Mouse (Mus musculus): Measurements from ENCODE around the gene Zc3h12a.

DNA sequence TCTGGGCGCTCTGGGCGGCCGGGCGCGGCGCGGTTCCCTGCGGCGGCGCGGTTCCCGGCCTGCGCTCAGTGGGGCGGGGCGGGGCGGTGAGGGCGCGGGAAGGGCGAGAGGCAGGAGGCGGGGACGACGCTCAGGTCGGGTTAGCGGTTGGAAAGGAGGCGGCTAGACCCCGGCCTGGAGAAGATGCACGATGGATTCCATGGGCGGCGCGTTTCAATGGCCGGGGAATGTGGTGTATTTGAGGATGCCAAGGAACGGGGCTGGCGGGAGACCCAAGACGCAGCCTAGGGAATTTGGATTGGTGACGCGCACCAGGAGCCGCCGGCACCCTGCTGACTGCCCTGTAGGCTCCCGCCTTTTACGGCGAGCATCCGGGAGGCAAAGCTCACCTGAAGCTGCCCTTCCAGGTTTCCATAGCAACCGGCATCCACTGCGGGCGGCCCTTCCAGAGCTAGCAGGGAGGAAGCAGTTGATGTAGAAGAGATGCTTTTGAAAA lies 42.2 kb downstream of the Zc3h12a start:
- TF ChIP-seq CTCF (IDR thresholded peaks at IDR 0.05; ENCODE audit: extremely low read depth, insufficient read length, insufficient replicate concordance, low read depth, low read length) (no peak), POLR2A (IDR thresholded peaks at IDR 0.05; ENCODE audit: low read depth, low read length) (no peak)

All from small intestine, adult 2 months (tissue).